Mouse (Mus musculus): ENCODE measurements around the gene Hs3st2.

Hs3st2 gene

GRCm38 (mm10) chr7:121458075-121458474 lies 66.4 kb downstream of the Hs3st2 start:
- in situ Hi-C loops (cut with MboI, MseI), result no loop called here

GRCm38 (mm10) chr7:121460626-121461025 lies 69.0 kb downstream of the Hs3st2 start:
- in situ Hi-C loops (cut with MboI, MseI), result loop anchor here (5.0 kb wide), 1 partner anchor 92 kb away; no protein-coding TSS in a partner anchor

- in situ Hi-C loops (cut with MboI, MseI), result loop anchor here (5.0 kb wide), 1 partner anchor 88 kb away; no protein-coding TSS in a partner anchor
Observed at GRCm38 (mm10) chr7:121464441-121464840, 72.8 kb downstream of the Hs3st2 start.

GRCm38 (mm10) chr7:121465111-121465510 lies 73.5 kb downstream of the Hs3st2 start:
- in situ Hi-C loops (cut with MboI, MseI), result no loop called here

GRCm38 (mm10) chr7:121466331-121466730 lies 74.7 kb downstream of the Hs3st2 start:
- in situ Hi-C loops (cut with MboI, MseI), result no loop called here

- in situ Hi-C loops (cut with MboI, MseI), result no loop called here
Observed at GRCm38 (mm10) chr7:121469435-121469834, 77.8 kb downstream of the Hs3st2 start.

GRCm38 (mm10) chr7:121478302-121478701 lies 86.6 kb downstream of the Hs3st2 start:
- in situ Hi-C loops (cut with MboI, MseI), result no loop called here

GRCm38 (mm10) chr7:121480106-121480505 lies 88.4 kb downstream of the Hs3st2 start:
- in situ Hi-C loops (cut with MboI, MseI), result no loop called here

- in situ Hi-C loops (cut with MboI, MseI), result no loop called here
Observed at GRCm38 (mm10) chr7:121484590-121484989, 92.9 kb downstream of the Hs3st2 start.

- in situ Hi-C loops (cut with MboI, MseI), result no loop called here
Observed at GRCm38 (mm10) chr7:121485266-121485665, 93.6 kb downstream of the Hs3st2 start.

GRCm38 (mm10) chr7:121487291-121487690 lies 95.6 kb downstream of the Hs3st2 start:
- in situ Hi-C loops (cut with MboI, MseI), result no loop called here

- in situ Hi-C loops (cut with MboI, MseI), result no loop called here
Observed at GRCm38 (mm10) chr7:121489401-121489800, 97.7 kb downstream of the Hs3st2 start.

GRCm38 (mm10) chr7:121491455-121492005 lies 99.9 kb downstream of the Hs3st2 start:
- in situ Hi-C loops (cut with MboI, MseI), result no loop called here

- in situ Hi-C loops (cut with MboI, MseI), result no loop called here
Observed at GRCm38 (mm10) chr7:121500516-121500915, 108.9 kb downstream of the Hs3st2 start.

- in situ Hi-C loops (cut with MboI, MseI), result no loop called here
Observed at GRCm38 (mm10) chr7:121501666-121502065, 110.0 kb downstream of the Hs3st2 start.

GRCm38 (mm10) chr7:121516727-121517126 lies 125.1 kb downstream of the Hs3st2 start:
- in situ Hi-C loops (cut with MboI, MseI), result no loop called here

- in situ Hi-C loops (cut with MboI, MseI), result no loop called here
Observed at GRCm38 (mm10) chr7:121517165-121517591, 125.5 kb downstream of the Hs3st2 start.

- in situ Hi-C loops (cut with MboI, MseI), result no loop called here
Observed at GRCm38 (mm10) chr7:121522125-121522524, 130.5 kb downstream of the Hs3st2 start.

GRCm38 (mm10) chr7:121529023-121529422 lies 137.4 kb downstream of the Hs3st2 start:
- in situ Hi-C loops (cut with MboI, MseI), result no loop called here

- in situ Hi-C loops (cut with MboI, MseI), result no loop called here
Observed at GRCm38 (mm10) chr7:121533639-121534038, 142.0 kb downstream of the Hs3st2 start.

GRCm38 (mm10) chr7:121534386-121534785 lies 142.7 kb downstream of the Hs3st2 start:
- in situ Hi-C loops (cut with MboI, MseI), result no loop called here

GRCm38 (mm10) chr7:121535987-121536386 lies 144.3 kb downstream of the Hs3st2 start:
- in situ Hi-C loops (cut with MboI, MseI), result no loop called here

- in situ Hi-C loops (cut with MboI, MseI), result no loop called here
Observed at GRCm38 (mm10) chr7:121539405-121540275, 148.0 kb downstream of the Hs3st2 start.
